Mouse (Mus musculus): ENCODE results near the gene Vmn1r58.

- TF ChIP-seq POLR2A (IDR thresholded peaks at IDR 0.05; ENCODE audit: low read depth, low read length): no peak
- no peak for TF ChIP-seq CTCF (IDR thresholded peaks at IDR 0.05; ENCODE audit: extremely low read depth, insufficient read depth, insufficient read length, insufficient replicate concordance)
Measured at GRCm38 (mm10) chr7:5366724-5367123, 46.5 kb downstream of the Vmn1r58 start.
